33 mouse cellular contexts compared by ENCODE assay signal in the genomic region with DNA sequence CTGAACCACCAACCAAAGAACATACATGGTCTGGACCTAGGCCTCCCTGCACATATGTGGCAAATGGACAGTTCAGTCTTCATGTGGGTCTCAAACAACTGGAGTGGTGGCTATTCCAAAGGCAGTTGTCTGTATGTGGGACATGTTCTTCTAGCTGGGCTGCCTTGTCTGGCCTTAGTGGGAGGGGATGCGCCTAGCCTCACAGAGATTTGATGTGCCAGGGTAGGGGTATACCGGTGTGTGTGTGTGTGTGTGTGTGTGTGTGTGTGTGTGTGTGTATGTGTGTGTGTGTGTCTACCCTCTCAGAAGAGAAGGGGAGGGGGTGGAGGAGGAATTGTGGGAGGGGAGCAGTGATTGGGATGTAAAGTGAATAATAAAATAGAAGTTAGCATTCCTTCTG.
"Had no signal": no experiment of that assay in that cellular context is flagged by ENCODE, and none has a peak within 500 bp of the region (broad histone marks: within the 10 kb centered on the region; RNA-seq: fewer than 3 reads in every experiment).

No protein-coding gene starts in this region.

- ATAC-seq: hindbrain, embryonic 16.5 days; hindbrain, postnatal 0 days; inflammation-experienced regulatory T-cells, adult 6 months; intestine, embryonic 15.5 days; intestine, embryonic 16.5 days; intestine, postnatal 0 days had no signal

- H3K9ac ChIP-seq: heart, embryonic 12.5 days; heart, embryonic 13.5 days; heart, embryonic 15.5 days; hindbrain, embryonic 12.5 days; hindbrain, embryonic 13.5 days; hindbrain, embryonic 14.5 days; hindbrain, embryonic 15.5 days; intestine, embryonic 15.5 days; kidney, embryonic 15.5 days had no signal

- H3K4me2 ChIP-seq: heart, embryonic 12.5 days; heart, embryonic 13.5 days; heart, embryonic 15.5 days; hindbrain, embryonic 12.5 days; hindbrain, embryonic 13.5 days; hindbrain, embryonic 14.5 days; hindbrain, embryonic 15.5 days; intestine, embryonic 15.5 days; kidney, embryonic 15.5 days had no signal

- H3K27ac ChIP-seq: heart, embryonic 13.5 days; heart, embryonic 15.5 days; hindbrain, embryonic 10.5 days; hindbrain, embryonic 12.5 days; hindbrain, embryonic 13.5 days; hindbrain, embryonic 14.5 days; hindbrain, embryonic 15.5 days; hindbrain, postnatal 0 days; intestine, embryonic 15.5 days; kidney, embryonic 15.5 days; kidney, postnatal 0 days; layer of hippocampus, adult 2 months; left cerebral cortex, adult 2 months had no signal

- H3K36me3 ChIP-seq: heart, embryonic 12.5 days; heart, embryonic 13.5 days; heart, embryonic 15.5 days; hindbrain, embryonic 10.5 days; hindbrain, embryonic 12.5 days; hindbrain, embryonic 13.5 days; hindbrain, embryonic 15.5 days; intestine, embryonic 15.5 days; kidney, embryonic 15.5 days had no signal

- DNase-seq: heart, postnatal 10 days; heart, postnatal 14 days; heart, postnatal 4 days; kidney, adult 11 months; kidney, adult 18-20 months; kidney, adult 2 months; kidney, adult 8-10 months; kidney, adult 9 months; kidney, postnatal 10 days; kidney, postnatal 14 days; kidney, postnatal 25 days; kidney, postnatal 36 days; kidney, postnatal 4 days; layer of hippocampus, adult 9-11 months; layer of hippocampus, postnatal 36 days had no signal

- H3K4me3 ChIP-seq: heart, embryonic 12.5 days; heart, embryonic 13.5 days; heart, embryonic 15.5 days; hindbrain, embryonic 10.5 days; hindbrain, embryonic 12.5 days; hindbrain, embryonic 13.5 days; hindbrain, embryonic 15.5 days; intestine, embryonic 15.5 days; kidney, embryonic 15.5 days; layer of hippocampus, adult 2 months; left cerebral cortex, adult 2 months had no signal

- H3K27me3 ChIP-seq: heart, embryonic 12.5 days; heart, embryonic 13.5 days; heart, embryonic 15.5 days; hindbrain, embryonic 12.5 days; hindbrain, embryonic 13.5 days; hindbrain, embryonic 15.5 days; intestine, embryonic 15.5 days; kidney, embryonic 15.5 days had no signal

- H3K9me3 ChIP-seq: heart, embryonic 12.5 days; heart, embryonic 13.5 days; heart, embryonic 15.5 days; hindbrain, embryonic 10.5 days; hindbrain, embryonic 12.5 days; hindbrain, embryonic 13.5 days; hindbrain, embryonic 15.5 days; intestine, embryonic 15.5 days; kidney, embryonic 15.5 days had no signal

- H3K4me1 ChIP-seq: heart, embryonic 12.5 days; heart, embryonic 13.5 days; heart, embryonic 15.5 days; hindbrain, embryonic 10.5 days; hindbrain, embryonic 12.5 days; hindbrain, embryonic 13.5 days; hindbrain, embryonic 15.5 days; intestine, embryonic 15.5 days; kidney, embryonic 15.5 days had no signal
